Mouse (Mus musculus) adrenal gland, adult (tissue): ENCODE data around the gene Zfp273.
A peak's percentile ranks its signal among the peaks of the same experiment; 100 is the strongest.
"Not testable (repeated sequence)": the region's sequence is repeated elsewhere in the genome, so short reads cannot be mapped to it uniquely, and the experiment has no call there.

Source experiments
- DNase-seq, 2 experiments: peaks; one replicate each; pipeline ENCODE4 v3.0.0; 2022 to 2023; ENCODE audit warnings: low spot score in 1 of 2; ENCODE audit not compliant: inconsistent age in 2 of 2

Zfp273 gene

GRCm38 (mm10) chr13:67813710-67814660, at the start of gene Zfp273:
Zfp273 (plus strand) TSS chr13:67813740.
- peak; percentile 83 to 95 for DNase-seq

DNA sequence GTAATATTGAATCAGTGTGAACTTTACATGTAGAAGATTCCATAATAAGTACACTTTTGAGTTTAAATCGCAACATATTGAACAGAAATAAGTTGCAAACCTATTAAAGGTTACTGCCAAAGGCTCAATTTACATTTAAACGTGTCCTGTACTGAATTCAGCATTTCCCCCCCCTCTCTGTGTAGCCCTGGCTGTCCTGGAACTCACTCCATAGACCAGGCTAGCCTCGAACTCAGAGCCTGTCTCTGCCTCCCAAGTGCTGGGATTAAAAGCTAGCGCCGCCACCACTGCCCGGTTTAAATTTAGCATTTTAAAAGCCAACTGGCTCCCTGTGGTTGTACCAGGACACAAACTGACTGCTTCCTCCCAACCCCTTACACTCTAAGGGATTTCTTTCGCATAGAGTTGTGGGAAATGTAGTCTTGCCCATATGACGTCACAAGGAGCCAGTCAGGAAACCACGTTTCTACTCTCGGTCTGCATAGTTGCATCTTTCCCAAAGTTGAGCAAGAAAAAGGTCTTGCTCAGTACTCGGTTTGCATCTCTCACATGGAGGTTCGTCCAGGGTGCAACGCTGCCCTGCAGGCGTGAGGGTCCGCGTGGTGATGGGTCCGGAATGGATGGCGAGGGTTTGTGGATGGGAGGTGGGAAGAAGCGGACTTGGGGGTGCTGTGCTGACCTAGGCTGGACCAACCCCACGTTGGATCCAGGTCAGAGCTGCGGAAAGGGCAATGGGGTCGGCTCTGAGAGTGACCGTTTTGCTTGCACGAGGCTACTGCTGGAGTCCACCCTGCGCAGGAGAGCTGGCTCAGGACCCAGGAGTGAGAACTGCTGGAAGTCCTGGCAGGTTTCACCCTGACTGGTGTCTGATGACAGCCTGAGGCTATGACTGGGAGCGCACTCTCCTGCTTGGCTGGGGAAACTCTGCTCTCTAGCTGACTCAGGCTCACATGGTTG, 34.0 kb upstream of the Zfp273 start, which contains the start of gene Zfp493:
Zfp493 (plus strand) TSS at position 429 of the 957 bp plus-strand sequence.
- peak; percentile 66 to 93 for DNase-seq

DNA sequence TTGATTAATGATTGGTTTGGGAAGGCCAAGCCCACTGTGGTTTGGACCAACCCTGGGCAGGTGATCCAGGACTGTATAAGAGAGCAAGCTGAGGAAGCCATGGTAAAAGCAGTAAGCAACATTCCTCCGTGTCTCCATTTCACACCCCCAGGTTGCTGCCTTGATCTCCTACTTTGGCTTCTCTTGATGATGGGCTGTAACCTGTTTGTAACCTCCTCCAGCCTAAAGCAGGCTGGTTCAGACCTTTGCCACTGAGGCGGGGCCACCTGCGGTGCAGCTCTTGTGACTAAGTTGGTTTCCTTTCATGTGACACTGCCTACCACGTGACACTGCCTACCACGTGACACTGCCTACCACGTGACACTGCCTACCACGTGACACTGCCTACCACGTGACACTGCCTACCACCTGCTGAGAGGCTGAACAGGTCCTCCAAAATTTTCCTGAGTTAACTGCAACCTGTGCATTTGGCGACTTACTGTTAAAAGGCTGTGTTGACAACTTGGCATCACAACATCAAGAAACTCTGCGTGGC, 21.6 kb upstream of the Zfp273 start:
- DNase-seq = no peak

DNA sequence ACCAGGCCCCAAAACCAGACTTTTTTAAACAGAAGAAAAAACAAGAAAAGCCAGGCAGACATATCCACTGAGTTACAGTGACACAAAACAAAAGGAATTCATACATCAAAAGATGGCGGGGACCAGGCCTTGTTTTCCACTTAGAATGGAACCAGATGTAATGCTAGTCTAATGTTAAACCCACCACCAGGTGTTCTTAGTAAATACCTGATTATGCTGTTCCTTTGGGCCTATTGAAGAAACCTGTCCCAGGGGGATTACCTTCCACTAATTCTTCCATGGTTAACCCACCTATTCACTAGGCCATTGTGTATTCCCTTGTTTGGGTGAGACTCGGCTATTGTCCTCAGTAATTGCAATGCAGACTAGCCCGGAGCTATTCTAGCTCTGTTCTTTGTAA, 14.9 kb upstream of the Zfp273 start:
- no peak for DNase-seq

GRCm38 (mm10) chr13:67799151-67799550, 14.4 kb upstream of the Zfp273 start:
- DNase-seq = not testable (repeated sequence)

DNA sequence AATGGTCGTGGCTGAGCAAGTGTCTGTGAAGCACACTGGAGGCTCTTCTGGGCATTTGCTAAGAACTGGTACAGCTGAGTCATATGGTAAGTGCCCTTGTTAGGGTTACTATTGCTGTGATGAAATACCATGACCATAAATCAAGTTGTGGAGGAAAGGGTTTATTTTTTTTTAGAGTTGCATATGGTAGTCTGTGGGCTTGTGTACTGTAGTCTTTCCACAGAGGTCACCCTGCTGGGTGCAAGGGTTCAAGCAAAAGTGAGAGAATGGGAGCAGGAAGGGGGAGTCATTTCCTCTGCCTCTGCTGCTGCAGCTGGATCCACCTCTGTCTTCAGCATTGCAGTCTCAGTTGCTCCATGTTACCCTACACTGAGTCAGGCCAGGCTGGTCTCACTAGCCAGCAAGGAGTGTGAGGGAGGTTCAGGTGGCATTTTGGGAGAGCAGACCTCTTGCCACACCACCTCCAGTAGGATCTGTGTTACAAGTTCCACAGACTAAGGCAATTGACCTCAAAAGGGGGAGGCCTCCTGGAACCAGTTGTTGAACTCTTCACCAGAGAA, 1.8 kb upstream of the Zfp273 start:
- peak in 1 of 2 experiments; percentile 59 for DNase-seq

DNA sequence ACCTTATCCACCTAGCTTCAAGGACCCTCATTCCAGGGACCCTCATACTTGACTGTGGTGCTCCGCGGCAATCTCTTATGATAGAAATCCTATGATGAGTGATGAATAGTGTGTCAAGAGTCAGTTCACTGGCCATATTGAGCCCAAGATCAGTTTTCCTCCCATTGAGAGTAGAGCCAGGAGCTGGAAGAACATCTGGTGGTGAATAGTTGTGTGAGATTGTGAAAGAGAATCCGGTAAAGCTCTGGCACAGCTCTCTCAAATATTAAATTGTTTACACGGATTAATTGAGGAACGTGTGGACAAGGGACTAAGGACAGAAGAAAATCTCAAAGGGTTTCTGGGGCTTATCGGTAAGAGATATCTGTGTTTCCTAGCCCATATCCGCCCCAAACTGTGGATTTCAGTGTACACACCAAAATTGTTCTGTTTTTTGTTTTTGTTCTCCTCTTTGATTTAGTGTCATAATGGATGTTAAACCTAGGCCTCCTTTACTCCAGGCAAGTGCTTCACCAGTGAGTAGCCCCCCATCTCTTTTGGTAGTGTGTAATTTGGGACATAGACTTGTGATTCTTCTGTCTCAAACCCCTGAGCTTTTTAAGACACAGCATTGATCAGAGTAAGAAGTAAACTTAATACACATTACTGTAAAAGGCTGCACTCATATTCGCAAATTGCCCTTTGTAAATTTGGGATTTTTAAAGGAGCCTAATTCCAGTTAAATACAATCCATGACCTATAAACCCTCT, 405 bp upstream of the Zfp273 start:
- DNase-seq = peak in 1 of 2 experiments; percentile 37

GRCm38 (mm10) chr13:67818636-67819035, 5.1 kb downstream of the Zfp273 start:
- no peak for DNase-seq

DNA sequence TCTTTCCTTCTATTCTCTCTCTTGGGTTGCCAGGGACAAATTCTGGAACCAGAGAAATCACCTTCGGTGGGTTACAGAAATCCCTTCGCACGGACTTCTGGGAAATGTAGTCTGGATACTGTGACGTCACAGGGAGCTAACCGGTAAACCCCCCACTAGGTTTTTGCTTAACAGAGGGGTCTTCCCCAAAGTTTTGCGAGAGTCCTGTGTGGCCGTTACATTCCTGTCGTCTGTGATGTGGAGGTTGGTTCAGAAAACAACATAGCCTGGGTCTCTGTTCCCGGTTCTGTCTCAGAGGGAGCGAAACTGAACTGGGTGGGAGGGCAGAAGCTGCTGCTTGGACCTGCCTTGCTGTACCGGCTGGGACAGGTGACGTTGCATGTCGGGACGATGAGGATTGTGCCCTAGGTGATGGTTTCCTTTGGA, 17.4 kb downstream of the Zfp273 start, which contains the start of gene Gm10037:
Gm10037 (plus strand) TSS at position 196 of the 426 bp plus-strand sequence.
- DNase-seq = peak; percentile 51 to 90

DNA sequence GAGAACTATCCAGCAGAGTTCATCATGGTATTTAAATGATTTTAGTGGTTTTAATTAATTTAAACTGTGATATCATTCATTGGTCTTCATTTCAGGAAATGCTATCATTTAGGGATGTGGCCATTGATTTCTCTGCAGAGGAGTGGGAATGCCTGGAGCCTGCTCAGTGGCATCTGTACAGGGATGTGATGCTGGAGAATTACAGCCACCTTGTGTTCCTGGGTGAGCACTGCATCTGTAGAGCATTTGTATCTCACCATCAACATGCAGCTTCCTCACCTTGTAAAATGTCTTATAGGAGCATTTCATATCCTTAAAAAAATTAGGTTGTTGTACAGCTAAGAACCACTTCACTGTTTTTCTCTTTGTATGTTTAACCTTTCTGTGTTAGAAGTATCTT, 19.6 kb downstream of the Zfp273 start:
- peak in 1 of 2 experiments; percentile 33 for DNase-seq

GRCm38 (mm10) chr13:67843775-67844118, 30.2 kb downstream of the Zfp273 start:
- DNase-seq = no peak

DNA sequence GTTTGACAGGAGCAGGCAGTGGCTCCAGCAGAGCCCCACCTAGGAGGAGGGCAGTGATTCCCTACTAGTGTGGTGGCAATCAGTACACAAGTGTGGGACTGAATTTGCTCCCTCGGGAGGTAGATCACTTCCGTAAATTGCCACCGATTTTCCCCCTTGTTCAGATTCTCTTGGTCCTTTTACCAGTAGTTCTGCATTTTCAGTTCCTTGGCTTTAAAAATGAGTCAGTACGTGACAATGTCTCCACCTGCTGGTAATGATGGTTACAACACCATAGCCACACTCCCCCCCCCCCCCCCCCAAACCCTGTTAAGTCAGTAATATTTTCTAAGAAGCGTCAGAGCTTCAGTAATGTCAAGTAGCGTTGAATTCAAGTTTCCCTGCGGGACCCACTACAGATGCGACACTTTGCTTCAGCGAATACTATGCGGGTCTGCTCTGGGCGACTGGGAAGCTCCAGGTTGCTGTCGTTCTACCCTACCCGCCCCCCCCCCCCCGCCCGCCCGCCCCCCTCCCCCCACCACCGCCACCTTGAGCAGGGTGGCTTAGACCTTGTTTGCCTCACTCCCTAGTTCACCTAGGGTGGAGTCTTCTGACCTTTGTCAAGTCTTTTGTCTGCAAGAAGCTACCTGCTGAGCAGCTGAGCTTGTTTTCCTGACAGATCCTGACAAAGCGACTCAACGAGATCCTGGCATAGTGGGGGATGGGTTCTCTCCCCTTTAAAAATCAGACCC, 30.7 kb downstream of the Zfp273 start:
- DNase-seq = peak; percentile 49 to 86

GRCm38 (mm10) chr13:67844853-67845194, 31.3 kb downstream of the Zfp273 start:
- peak in 1 of 2 experiments; percentile 40 for DNase-seq

DNA sequence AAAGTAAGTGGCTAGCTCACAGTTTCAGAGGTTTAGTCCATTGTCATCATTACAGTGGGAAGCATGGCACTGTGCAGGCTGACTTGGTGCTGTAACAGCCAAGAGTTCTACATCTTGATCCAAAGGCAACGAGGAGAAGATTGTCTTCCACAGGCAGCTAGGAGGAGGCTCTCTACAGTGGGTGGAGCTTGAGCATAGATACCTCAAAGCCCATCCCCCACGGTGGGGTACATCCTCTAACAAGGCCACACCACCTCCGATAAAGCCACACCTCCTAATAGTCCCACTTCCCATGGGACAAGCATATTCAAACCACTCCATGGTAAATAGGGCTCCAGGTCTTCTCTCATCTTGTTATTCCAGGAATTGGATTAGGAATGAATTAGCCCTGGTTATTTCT, 36.8 kb downstream of the Zfp273 start:
- no peak for DNase-seq

DNA sequence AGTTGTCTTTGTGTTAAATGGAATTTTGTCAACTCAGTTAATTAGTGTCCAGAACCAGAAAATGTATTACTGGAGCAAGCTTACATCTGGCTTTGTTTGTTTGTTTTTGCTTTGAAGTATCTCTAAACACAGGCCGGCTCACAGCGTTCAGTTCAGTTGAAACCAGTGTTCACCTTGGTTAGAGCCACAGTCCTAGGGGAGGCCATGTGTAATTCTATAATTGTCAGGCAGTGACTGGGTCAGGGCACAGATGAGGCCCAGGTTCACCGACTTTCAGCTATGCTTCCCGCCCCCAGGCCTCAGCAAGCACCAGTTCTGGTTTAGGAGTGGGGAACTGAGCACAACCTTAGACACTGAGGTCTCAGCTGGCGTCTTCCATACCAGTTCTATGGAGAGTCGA, 39.6 kb downstream of the Zfp273 start:
- no peak for DNase-seq

GRCm38 (mm10) chr13:67853983-67854382, 40.4 kb downstream of the Zfp273 start:
- no peak for DNase-seq

GRCm38 (mm10) chr13:67857317-67857716, 43.8 kb downstream of the Zfp273 start:
- no peak for DNase-seq

- no peak for DNase-seq
These were observed 49.0 kb downstream of the Zfp273 start for GRCm38 (mm10) chr13:67862508-67862907.

- DNase-seq = no peak
These were observed 49.5 kb downstream of the Zfp273 start, which contains the start of gene BC048507 for GRCm38 (mm10) chr13:67863026-67863425. BC048507 (plus strand) TSS chr13:67863326.
